Mouse (Mus musculus) NIH3T3 (cell line): ENCODE data around the gene Nlrx1.

Experiments
- DNase-seq: peaks from one replicate; pipeline ENCODE4 v3.0.0-alpha.2; 2012; ENCODE audit warnings: low read depth

Nlrx1 gene

DNA sequence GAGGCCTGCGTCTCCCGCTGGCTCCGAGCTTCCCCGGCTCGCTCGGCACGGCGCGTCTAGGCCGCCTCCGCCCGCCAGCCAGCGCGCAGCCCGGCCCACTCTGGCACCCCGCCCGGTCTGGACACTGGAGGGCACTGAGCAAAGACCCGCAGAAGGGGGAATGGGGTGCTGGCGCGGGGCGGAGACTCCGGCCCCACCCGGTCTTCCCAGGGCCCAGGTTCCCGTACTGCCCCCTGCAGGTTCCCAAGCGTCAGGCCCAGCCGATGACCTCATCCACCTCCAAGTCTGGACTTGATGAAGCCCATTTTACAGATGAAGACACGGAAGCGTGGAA, 405 bp downstream of the Nlrx1 start:
- peak; percentile 4 for DNase-seq

DNA sequence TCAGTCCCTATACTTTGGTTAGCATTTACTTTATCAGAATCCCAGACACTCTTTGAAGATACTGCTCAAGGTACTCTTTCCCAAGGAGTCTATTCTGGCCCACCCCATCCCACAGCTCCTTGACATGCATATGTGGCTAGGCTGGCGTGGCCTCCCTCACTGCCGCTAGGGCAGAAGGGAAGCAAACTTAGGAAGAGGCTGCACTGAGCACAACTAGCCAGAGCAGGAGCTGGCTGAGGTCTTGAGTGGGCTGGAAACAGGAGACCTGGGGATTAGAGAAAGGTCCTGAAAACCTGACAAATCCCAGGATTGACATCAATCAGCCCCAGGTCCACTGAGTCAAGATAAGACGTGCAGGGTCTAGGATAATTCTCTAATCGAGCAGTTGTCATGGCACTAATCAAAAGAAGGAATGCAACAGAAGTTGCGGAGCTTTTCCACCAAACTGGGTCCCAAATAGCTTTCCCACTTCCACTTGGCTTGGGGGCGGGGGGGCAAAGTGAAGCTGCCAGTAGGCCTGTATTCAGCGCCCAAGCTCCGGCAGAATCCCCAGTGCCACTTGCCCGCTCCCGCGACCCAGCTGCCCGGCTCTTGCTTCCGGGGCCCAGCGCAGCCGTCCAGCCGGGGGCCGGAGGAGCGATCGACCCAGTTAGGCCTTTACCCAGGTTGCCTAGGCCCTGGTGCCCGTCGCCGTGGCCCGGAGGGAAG, 926 bp downstream of the Nlrx1 start:
- no peak for DNase-seq

DNA sequence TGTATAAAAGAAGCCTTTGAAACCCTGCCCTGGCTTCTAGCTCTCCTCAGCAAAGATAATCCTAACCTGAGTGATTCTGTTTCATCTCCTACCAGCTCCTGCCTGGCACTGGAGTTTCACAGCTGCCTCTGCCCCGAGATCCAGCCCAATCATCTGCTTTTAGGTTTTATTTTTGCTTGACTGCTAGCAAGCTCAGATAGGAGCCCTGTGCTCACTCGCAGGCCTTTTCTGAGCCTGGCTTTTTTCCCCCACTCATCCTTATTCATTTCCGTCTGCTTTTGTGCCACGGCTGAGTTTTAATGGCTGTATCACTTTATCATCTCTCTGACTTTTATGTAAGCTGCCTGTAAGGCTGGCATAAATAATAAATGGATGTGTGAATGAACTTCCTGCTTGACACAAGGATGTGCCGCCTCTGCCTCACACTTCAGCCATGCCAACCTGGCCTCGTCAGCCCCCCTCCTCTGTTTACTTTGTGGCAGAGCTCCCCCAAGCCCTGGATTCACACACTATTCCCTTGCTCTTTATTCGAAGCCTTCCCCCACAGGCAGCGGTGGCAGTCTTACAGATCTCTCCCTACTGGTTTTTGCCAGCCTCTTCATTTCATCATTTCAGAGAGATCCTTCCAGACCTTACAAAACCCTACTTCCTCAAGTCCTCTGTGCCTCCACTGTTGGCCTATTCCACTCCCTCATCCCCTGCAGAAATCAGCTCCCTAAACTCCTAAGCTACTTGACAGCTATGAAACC, 1.7 kb downstream of the Nlrx1 start:
- no peak for DNase-seq

DNA sequence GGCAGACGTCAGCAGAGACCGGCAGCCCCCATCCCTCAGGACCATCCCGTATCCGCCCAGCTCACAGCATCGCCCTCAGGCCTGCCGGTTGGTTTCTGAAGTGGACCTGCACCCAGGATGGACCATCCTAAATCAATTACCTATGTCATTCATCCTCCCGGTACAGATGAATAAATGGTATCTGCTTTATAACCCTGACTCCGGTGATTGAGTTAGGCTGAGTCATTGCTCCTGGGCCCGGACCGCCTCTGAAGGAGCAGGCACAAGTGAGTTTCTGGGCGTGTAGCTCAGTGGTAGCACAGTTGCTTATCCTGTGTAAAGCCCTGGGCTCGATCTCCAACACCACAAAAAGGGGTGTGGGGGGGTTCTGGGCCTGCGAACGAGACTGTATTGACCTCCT, 7.0 kb downstream of the Nlrx1 start:
- DNase-seq, result no peak

DNA sequence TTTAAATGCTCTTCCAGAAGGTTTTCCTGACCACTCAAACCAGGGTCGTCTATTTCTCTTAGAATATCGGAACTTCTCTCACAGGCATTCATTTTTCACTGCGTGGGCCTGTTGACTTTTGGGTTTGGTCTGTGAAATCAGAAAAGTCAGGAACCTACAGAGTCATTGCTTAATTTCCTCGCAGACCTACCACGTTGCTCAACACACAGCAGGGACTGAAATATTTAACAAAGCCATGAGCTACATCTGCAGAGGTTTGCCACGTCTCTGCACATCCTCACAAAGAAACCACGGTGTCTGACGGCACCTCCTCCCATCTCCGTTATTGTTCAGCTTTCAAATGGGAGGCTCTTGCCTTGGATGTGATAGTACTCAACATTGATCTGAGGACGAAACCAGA, 9.4 kb downstream of the Nlrx1 start:
- no peak for DNase-seq

DNA sequence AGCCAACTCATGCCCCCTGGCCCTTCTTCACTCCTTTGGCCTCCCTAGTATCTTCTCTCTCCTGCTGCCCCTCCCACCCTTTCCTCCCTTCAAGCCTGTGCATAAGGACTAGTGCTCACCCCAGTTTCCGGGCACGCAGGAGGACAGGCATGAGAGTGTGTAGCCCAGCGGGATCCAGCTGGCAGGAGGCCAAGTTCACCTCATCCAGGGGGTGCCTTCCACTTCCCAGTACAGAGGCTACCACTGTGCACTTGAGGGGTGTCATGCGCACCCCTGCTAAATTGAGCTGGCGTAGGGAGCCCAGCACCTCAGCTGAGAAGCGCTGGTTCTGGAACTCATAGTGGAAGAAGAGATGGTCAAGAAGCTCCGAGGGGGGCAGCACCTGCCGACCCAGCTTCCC, 12.2 kb downstream of the Nlrx1 start:
- no peak for DNase-seq

DNA sequence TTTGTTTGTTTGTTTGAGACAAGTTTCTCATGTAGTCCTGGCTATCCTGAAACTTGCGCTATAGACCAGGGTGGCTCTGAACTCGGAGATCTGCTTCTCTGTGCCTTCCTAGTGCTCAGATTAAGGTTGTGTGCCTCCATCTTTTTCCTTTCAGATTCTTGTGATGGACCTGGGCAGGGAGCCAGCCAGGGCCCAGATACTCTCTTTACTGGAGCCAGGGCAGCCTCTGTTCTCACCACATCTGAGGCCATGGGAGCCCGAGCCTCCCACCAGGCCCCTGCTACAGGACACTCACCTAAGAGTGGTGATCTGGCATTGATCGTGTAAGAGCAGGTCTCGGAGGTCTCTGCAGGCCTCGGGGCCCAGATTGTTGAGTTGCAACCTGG, 13.3 kb downstream of the Nlrx1 start:
- DNase-seq, result no peak

DNA sequence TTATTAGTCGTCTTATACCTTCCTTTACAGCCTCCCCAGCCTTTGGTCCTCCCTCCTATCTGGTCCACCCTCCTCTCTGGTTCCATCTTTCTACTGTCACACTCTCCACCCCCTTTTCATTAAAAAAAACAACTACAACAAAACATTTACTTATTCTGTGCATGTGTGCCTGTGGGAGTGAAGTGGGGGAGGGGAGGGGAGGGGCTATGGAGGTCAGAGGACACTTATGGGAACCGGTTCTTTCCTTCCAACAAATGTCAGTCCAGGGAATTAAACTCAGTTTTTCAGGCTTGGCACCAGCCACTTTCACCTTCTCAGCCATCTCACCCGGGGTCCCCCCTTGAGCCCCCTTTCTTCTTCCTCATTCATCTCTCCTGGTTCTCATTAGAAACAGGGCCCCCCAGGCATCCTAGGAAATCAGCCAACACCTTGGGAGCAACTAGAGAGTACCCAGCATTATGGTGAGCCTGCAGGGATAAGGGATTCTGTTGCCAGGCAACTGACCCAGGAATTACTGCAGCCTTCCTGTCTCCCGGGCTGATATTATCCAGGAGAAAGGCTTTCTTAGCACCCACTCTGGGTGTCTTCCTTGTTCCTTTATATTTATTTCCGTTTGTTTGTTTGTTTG, 13.8 kb downstream of the Nlrx1 start:
- DNase-seq, result no peak

DNA sequence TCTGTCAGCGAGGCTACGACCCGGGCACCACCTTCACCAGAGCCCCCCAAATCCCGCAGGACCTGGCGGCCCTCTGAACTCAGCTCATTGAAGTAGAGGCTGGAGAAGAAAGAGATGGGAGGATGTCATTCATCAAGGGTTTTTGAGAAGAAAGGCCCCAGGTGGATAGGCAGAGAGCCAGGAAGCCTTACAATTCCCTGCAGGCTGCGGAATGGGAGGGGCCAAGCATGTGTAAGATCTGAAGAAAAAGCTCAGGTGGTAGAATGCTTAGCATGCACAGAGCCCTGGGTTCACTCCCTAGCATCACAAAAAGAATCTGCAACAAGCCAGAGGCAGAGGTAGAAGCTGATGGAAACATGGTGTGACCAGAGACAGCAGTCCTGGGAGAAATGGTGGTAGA, 15.0 kb downstream of the Nlrx1 start:
- DNase-seq, result no peak

DNA sequence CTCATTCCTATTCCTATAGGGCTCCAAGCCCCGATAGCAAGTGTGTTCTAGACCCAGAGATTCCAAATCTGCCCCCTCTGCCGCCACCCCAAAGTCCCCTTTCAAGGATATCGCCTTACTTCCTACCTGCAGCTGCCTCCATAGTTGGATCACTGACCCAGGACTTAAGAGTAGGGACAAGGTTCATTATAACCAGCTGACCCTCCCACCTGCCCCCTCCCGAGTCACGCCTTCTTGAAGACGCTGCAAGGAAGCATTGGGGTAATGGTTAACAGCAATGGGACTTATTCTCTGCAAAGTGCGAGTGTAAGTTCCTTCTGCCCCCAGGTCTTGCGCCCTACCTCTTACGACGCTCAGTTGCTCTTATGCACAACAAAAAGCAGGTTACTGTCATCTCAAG, 17.1 kb downstream of the Nlrx1 start, which contains the start of gene Pdzd3:
TSS of gene Pdzd3 (minus strand) at position 158 of the 400 bp plus-strand sequence.
- DNase-seq, result no peak

DNA sequence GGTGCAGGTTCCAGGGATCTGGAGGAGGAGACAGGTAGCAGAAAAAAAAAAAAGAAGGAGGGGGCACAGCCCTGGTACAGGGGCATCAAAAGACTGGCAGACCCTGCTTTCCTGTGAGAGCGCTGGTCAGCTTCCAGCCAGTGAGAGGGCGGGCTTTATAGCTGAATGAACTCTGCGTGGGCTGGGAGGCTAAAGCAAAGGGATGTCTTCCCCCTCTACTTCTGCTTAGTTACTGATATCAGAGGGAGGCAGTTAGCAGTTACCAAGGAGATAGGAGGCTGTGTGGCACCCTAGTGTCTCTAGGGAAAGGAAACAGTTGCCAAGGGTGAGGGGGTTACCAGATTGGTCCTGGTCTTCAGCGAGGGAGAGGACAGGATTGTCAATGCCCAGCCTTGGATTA, 18.0 kb downstream of the Nlrx1 start:
- no peak for DNase-seq

DNA sequence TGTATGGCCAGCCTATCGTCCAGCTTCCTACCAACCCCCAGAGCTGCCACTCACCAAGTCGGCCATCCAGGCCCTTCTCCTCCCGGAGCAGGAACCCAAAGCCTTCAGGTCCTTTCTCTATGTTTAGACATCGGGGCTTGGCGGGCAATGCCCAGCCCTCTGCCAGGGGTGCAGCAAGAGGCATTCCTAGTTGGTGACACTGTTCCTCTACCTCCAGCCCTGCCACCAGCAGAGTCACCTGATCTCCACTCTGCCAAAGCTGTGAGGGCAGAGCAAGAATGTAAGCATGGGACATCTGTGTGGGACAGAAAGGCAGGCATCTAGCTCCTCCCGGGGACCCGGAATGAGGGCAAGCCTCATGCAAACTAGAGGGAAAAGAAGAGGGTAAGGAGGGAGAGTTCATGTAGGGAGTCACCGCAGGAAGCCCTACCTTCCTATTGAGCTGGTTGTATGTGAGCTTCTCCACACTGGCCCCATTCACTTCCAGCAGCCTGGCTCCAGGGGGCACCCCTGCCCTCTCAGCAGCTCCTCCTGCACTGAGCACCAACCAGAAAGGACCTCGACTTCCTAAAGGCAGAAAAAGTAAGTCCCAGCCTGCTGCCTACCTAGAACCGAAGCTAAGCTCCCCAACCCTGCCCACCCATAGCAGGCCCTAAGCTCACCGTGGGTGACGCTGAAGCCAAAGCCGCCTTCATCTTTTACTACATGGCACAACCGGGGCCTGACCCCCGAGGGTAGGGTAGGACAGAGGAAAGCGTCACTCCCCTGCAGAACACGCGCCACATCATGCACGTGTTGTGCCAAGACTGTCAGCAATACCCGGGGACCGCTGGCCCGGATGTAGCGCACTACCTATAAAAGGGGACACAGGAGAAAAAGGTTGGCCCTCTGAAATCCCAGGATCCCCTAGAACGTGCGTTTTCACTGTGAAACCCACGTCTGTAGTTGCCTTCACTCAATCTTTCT, 18.9 kb downstream of the Nlrx1 start:
- DNase-seq, result peak; percentile 67

DNA sequence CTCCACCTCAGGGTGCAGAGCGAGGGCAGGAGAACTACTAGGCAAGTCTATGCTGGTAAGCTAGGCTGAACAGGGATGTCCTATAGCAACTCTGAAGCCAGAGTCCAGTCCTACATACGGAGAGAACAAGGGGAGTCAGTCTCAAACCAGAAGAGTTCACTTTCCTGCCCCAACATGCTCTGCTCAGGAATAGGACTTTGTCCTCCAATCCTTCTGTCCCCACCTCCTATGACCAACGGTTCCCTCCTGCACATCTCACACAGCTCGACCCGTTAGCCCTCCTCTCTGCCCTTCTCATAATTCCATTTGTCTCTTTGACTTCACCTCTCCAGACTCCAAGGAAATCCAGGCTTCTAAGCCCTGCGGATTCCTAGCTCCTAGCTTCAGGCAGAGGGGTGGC, 20.5 kb downstream of the Nlrx1 start:
- no peak for DNase-seq

DNA sequence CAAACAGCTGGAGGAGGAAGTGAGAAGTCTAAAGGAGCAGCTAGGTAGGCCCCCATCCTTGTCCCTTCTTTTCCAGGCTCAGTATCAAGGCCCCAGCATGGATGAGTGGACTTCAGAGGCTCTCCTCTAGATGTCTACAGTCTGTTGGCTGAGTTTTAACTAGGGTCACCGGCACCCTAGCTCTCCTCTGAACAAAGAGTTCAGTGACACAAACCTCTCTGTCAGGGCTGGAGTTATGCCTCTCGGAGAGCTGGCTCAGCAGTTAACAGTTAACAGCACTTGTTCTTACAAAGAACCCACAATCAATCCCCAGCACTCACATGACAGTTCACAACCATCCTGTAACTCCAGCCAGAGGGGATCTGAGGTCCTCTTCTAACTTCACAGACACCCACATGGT, 24.8 kb downstream of the Nlrx1 start:
- no peak for DNase-seq

DNA sequence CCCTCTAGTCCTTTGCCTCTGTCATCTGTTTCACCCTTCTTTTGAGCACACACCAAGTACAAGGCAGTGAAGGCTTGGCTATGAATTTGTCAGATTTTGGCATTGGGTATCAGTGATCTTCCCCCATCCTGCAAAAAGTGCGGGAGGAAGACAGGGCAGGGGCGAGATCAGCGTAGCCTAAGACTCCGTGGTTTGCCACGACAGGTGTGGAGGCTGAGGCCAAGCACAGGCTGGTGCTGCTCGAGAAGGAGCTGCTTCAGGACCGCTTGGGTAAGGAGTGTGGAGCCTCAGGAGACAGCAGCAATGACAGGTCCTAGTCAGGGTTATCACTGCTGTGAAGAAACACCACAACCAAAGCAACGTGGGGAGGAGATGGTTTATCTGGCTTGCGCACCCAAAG, 27.0 kb downstream of the Nlrx1 start:
- no peak for DNase-seq

DNA sequence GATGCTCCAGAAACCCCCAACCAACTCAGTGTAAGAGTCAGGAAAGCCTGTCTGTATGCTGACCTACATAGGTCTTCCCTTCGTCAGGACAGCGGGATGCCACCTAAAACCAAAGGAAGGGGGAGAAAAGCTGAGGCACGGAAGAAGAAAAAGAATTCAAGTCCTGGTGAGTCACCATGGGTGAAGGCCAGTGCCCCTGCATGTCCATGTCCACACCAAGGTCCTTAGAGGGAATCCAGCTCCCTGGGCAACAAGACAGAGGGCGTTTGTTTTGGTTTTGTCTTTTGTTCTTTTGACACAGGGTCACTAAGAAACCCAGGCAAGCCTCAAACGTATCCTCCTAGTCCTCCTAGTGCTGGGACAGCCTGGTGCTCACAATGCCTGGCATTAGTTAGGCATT, 27.5 kb downstream of the Nlrx1 start:
- no peak for DNase-seq

DNA sequence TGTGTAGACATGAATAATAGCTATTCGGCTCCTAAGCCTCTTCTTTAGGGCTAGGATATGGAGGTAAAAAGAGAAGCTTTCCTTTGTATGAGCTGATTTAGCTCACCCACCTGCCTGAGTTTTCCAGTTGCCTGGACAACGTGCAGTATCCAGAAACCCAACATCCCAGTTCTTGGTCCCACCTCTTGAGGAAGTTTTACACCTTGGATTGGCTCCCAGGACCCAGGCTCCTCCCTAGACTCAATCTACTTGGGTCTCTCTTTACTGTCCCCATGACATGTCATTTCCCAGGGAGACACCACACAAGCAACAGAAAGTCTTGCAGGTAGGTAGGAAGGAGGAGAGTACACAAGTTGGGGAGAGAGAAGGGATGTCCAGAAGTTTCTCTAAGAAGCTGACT, 28.0 kb downstream of the Nlrx1 start, which contains the start of gene Ccdc153:
TSS of gene Ccdc153 (plus strand) at position 278 of the 400 bp plus-strand sequence.
- DNase-seq, result no peak

DNA sequence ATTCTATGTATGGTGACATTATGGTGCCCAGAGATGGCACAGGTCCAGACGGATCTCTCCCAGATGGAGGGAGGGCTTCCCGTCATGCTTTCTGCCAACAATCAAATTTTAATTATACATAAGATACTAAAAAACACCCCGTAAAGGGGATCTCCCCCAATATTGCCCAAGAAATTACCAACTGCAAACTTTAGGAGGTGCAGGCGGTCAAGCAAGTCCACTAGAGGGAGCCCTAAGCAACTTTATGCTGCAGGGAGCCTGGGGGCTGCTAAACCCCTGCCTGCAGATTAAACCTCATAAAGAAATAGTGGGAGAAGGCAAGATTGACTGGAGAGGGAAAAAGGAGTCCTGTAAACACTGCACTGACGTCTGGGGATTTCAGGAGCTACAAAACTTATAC, 29.0 kb downstream of the Nlrx1 start:
- DNase-seq, result peak; percentile 76

DNA sequence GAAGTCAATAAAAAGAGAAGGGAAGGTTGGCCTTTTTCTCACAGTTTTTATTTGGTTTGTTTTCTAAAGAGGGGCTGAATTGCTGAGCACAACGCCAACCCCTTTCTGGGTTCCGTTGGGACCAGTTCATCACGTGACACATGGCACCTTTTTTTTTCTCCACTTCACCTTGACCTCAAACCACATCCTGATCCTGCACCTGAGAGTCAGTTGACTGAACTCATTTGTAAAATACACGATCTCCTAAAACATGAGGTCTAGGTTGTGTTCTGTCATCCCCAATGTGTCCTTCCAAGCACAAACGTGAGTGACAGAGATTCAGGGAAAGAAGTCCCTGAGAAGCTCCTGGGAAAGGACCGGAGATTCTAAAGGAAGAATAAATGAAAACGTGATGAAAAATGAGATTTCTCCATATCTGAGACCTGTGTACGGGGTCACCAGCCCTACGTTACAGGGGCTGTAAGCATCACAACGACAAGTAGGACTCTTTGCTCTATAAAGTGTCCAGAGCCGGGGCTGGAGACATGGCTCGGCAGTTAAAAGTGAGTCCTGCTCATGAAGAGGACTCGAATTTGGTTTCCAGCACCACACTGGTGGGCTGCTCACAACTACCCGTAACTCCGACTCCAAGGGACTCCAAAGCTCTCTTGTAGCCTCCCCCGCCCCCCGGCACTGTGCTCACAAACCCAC, 29.8 kb downstream of the Nlrx1 start:
- DNase-seq, result no peak

DNA sequence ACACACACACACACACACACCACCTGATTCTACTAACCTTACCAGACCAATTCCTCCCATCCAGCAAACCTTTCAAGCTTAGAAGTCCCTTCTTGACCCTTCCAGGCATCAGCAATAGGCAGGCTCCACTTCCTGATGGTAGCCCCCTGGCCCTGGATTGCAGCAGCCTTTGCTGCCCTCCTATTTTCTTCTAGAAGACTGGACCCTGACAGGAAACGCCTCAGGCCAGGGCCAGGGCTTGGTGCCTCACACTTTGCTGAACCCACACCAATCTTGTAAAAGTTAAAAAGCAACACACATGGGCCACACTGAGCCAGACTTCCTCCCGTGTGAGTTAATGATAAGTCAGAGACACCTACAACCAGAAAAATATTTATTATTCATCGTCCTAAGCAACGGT, 31.3 kb downstream of the Nlrx1 start:
- DNase-seq, result no peak

DNA sequence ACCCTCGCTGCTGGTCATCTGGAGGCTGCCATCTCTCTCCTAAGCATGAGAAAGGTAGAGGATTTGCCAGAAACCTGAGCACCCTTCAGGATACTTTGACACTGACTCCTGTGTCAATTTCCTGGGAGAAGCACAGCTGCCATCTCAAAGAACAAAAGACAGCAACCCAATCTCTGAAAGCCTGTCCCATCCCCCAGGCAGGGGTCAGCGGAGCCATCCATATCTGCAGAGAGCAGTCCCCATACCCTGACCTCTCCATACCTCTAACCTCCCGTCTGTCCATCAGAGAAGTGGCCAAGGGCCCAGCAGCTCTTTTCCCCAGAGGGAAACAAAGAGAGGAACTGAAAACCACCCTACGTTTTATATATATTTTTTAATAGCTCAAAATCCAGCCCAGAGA, 31.8 kb downstream of the Nlrx1 start:
- DNase-seq, result no peak
